Mouse (Mus musculus) kidney, adult 2 months (tissue): ENCODE data around the gene Fat1. TPM values are rescaled to one million over a fixed set of nuclear protein-coding genes. Genes with fewer than 3 reads are reported as not detected.

ENCODE experiments used
- DNase-seq: peaks from one replicate; pipeline ENCODE4 v3.0.0; 2021
- H3K27ac ChIP-seq: fragments of 200-500 bp; 2 replicates; pipeline ENCODE4 v1.5.1; 2012; ENCODE audit warnings: low read depth, low read length, control low read depth, inconsistent platforms; ENCODE audit not compliant: insufficient read depth
- H3K27me3 ChIP-seq: fragments of 200-500 bp; replicated peaks from 2 replicates; pipeline ENCODE4 v1.6.1; 2012; ENCODE audit warnings: mild to moderate bottlenecking, moderate library complexity, low read length, inconsistent platforms; ENCODE audit not compliant: control insufficient read depth, insufficient read depth
- H3K36me3 ChIP-seq: fragments of 200-500 bp; 2 replicates; pipeline ENCODE4 v1.6.1; 2012; ENCODE audit warnings: mild to moderate bottlenecking, moderate library complexity, low read length, inconsistent platforms; ENCODE audit not compliant: control insufficient read depth, insufficient read depth
- H3K4me1 ChIP-seq: fragments of 200-500 bp; 2 replicates; pipeline ENCODE4 v1.6.1; 2011; ENCODE audit warnings: low read length; ENCODE audit not compliant: control insufficient read depth, insufficient read depth
- H3K4me3 ChIP-seq: fragments of 200-500 bp; 2 replicates; pipeline ENCODE4 v1.5.1; 2011; ENCODE audit warnings: mild to moderate bottlenecking, low read depth, low read length, control low read depth; ENCODE audit not compliant: insufficient read depth
- CTCF ChIP-seq: fragments of 200-500 bp; conservative IDR thresholded peaks from 2 replicates; pipeline ENCODE4 v1.5.1; 2011; ENCODE audit warnings: low read depth, mild to moderate bottlenecking, control low read depth, low read length, moderate library complexity, mixed read lengths; ENCODE audit not compliant: insufficient read depth, insufficient read length
- POLR2A ChIP-seq: fragments of 200-500 bp; IDR thresholded peaks from one replicate; pipeline ENCODE4 v1.6.1; 2011; ENCODE audit warnings: low read depth, low read length, control low read depth
- WGBS: fragments of 180-500 bp; shearing (Covaris S2); methylation state at CpG from one replicate; pipeline ENCODE4 v1.1.7; 2018; 5-methylcytosine and 5-hydroxymethylcytosine counted together
- polyA plus RNA-seq: library from polyadenylated mRNA; depleted of rRNA; stranded (reverse); fragments of >200 nt; gene quantifications from 2 replicates; pipeline ENCODE4 v1.2.3, GENCODE M21; 2012

Gene Fat1
- polyA plus RNA-seq, 1 experiment = 16.7 TPM

GRCm38 (mm10) chr8:44978622-44979021 lies 43.4 kb downstream of the Fat1 start:
- H3K4me3 ChIP-seq = no peak overlapping the region
- H3K4me1 ChIP-seq = peaks cover 6% of the 10 kb centered on the region; the same call in 1 of the 2 replicates
- TF ChIP-seq POLR2A (no peak), CTCF (no peak)
- H3K27me3 ChIP-seq = no peaks in the 10 kb centered on the region
- WGBS = 78% methylated on average over 9 of the region's 9 CpGs
- no peak for DNase-seq
- no peaks in the 10 kb centered on the region for H3K36me3 ChIP-seq
- H3K27ac ChIP-seq = no peak overlapping the region

- H3K27ac ChIP-seq = no peak overlapping the region
Observed at GRCm38 (mm10) chr8:44979245-44979644, 44.0 kb downstream of the Fat1 start.

GRCm38 (mm10) chr8:44980030-44980429 lies 44.8 kb downstream of the Fat1 start:
- WGBS = 51% methylated on average over 12 of the region's 12 CpGs
- H3K4me3 ChIP-seq = no peak overlapping the region
- H3K27ac ChIP-seq = no peak overlapping the region; the same call in 1 of the 2 replicates
- TF ChIP-seq CTCF = no peak
- TF ChIP-seq POLR2A = no peak
- DNase-seq = peak; percentile 51
- no peaks in the 10 kb centered on the region for H3K36me3 ChIP-seq
- no peaks in the 10 kb centered on the region for H3K27me3 ChIP-seq
- peaks cover 5% of the 10 kb centered on the region; the same call in 1 of the 2 replicates for H3K4me1 ChIP-seq

More at GRCm38 (mm10) chr8:44979245-44979644, 44.0 kb downstream of the Fat1 start:
- Histone ChIP-seq H3K4me1 (peaks cover 6% of the 10 kb centered on the region; the same call in 1 of the 2 replicates), H3K4me3 (no peak overlapping the region), H3K27me3 (no peaks in the 10 kb centered on the region), H3K36me3 (no peaks in the 10 kb centered on the region)
- DNase-seq = no peak
- WGBS = 55% methylated on average over 6 of the region's 6 CpGs
- TF ChIP-seq POLR2A = no peak
- no peak for TF ChIP-seq CTCF

- WGBS = 44% methylated on average over 10 of the region's 10 CpGs
- Histone ChIP-seq H3K36me3 (no peaks in the 10 kb centered on the region; the same call in 1 of the 2 replicates), H3K27ac (no peak overlapping the region), H3K4me3 (no peak overlapping the region), H3K4me1 (peaks cover 6% of the 10 kb centered on the region; the same call in 1 of the 2 replicates), H3K27me3 (no peaks in the 10 kb centered on the region)
- DNase-seq = peak; percentile 48
- no peak for TF ChIP-seq POLR2A
- TF ChIP-seq CTCF = 0 out of 2 replicates have a peak, but pooled peaks have one; percentile 23
Observed at GRCm38 (mm10) chr8:44985326-44986288, 50.4 kb downstream of the Fat1 start.

- Histone ChIP-seq H3K27ac (no peak overlapping the region), H3K36me3 (no peaks in the 10 kb centered on the region; the same call in 1 of the 2 replicates), H3K4me1 (no peaks in the 10 kb centered on the region), H3K27me3 (no peaks in the 10 kb centered on the region), H3K4me3 (no peak overlapping the region)
- 42% methylated on average over 21 of the region's 21 CpGs for WGBS
- no peak for TF ChIP-seq POLR2A
- no peak for TF ChIP-seq CTCF
- DNase-seq = no peak
Observed at GRCm38 (mm10) chr8:44991700-44992487, 56.6 kb downstream of the Fat1 start.

- Histone ChIP-seq H3K27ac (no peak overlapping the region), H3K4me1 (no peaks in the 10 kb centered on the region), H3K4me3 (no peak overlapping the region), H3K27me3 (no peaks in the 10 kb centered on the region), H3K36me3 (no peaks in the 10 kb centered on the region; the same call in 1 of the 2 replicates)
- 69% methylated on average over 6 of the region's 6 CpGs for WGBS
- TF ChIP-seq CTCF (no peak), POLR2A (no peak)
- DNase-seq = no peak
Observed at GRCm38 (mm10) chr8:44992664-44993063, 57.4 kb downstream of the Fat1 start.
